Mouse (Mus musculus) heart, embryonic 13.5 days (tissue): ENCODE data around the gene Csmd2. TPM values are rescaled to one million over a fixed set of nuclear protein-coding genes. Genes with fewer than 3 reads are reported as not detected.

ENCODE experiments used
- ATAC-seq: fragments of 200-750 bp; cut with Nextera tagmentation; 2 replicates; pipeline ENCODE4 v1.8.0; 2017; ENCODE audit warnings: moderate TSS enrichment; ENCODE audit not compliant: insufficient number of reproducible peaks, low FRiP score, low TSS enrichment; ENCODE audit errors: extremely low read depth
- H3K27ac ChIP-seq: fragments of 300-500 bp; sonication (generic); replicated peaks from 2 replicates; pipeline ENCODE4 v1.5.1; 2015; ENCODE audit warnings: moderate library complexity, mild to moderate bottlenecking, inconsistent platforms
- H3K27me3 ChIP-seq: fragments of 300-500 bp; sonication (generic); replicated peaks from 2 replicates; pipeline ENCODE4 v1.6.1; 2015; ENCODE audit warnings: mild to moderate bottlenecking, inconsistent platforms
- H3K36me3 ChIP-seq: fragments of 300-500 bp; sonication (generic); 2 replicates; pipeline ENCODE4 v1.6.1; 2015; ENCODE audit warnings: mild to moderate bottlenecking, inconsistent platforms
- H3K4me1 ChIP-seq: fragments of 300-500 bp; sonication (generic); 2 replicates; pipeline ENCODE4 v1.6.1; 2015; ENCODE audit warnings: inconsistent platforms
- H3K4me2 ChIP-seq: fragments of 300-500 bp; sonication (generic); 2 replicates; pipeline ENCODE4 v1.6.1; 2015; ENCODE audit warnings: inconsistent platforms, mild to moderate bottlenecking, moderate library complexity
- H3K4me3 ChIP-seq: fragments of 300-500 bp; sonication (generic); 2 replicates; pipeline ENCODE4 v1.5.1; 2015; ENCODE audit warnings: moderate library complexity, mild to moderate bottlenecking, inconsistent platforms
- H3K9ac ChIP-seq: fragments of 300-500 bp; sonication (generic); 2 replicates; pipeline ENCODE4 v1.6.1; 2015; ENCODE audit warnings: inconsistent platforms, mild to moderate bottlenecking, moderate library complexity
- H3K9me3 ChIP-seq: fragments of 300-500 bp; sonication (generic); 2 replicates; pipeline ENCODE4 v1.6.1; 2016; ENCODE audit warnings: inconsistent platforms
- WGBS: fragments of 180-500 bp; shearing (Covaris S2); methylation state at CpG from one replicate; pipeline ENCODE4 v1.1.7; 2015; ENCODE audit warnings: mixed read lengths; 5-methylcytosine and 5-hydroxymethylcytosine counted together
- polyA plus RNA-seq: library from polyadenylated mRNA; unstranded; fragments of >200 nt; fragmentation: Nextera tagmentation; extraction: Ambion mirVana; gene quantifications from 2 replicates; pipeline ENCODE4 v1.2.1, GENCODE M21; 2015

Gene Csmd2
- 0.01 TPM in 1 of 2 replicates, not detected in the other for polyA plus RNA-seq

DNA sequence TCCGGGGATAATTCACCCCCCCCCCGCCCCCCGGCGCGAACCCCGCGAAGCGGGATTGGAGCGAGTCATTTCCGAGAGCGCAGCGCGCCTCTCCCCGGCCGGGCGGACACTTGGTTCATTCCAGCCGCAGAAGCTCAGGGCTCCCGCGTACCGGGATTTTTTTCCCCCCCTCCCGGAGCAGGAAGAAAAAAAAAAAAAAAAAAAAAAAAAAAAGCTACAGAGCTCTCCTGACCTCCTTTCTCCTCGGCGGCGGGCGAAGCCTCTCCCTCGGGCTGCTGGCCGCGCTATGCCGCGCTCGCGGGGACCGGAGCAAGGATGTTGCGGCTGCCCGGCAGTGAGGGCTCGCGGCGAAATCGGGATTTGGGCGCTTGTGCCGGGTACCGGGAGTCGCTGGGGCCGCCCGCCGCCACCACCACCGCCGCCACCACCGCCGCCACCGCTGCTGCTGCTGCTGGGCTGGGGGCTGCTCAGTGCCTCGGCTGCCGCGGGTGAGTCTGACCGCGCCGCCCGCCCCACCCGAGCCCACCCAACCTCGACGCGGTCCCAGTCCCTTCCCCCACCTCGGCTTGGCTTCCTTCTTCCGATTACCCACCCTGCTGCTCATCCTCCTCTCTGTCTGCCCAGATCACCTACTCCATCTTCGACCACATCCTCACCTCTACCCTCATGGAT, at the start of gene Csmd2:
Csmd2 (plus strand) TSS at position 74 of the 672 bp plus-strand sequence.
- Histone ChIP-seq H3K9me3 (no peaks in the 10 kb centered on the region), H3K4me2 (peak within 1 kb of the TSS; percentile 75), H3K9ac (no peak within 1 kb of the TSS), H3K4me1 (peaks cover 8% of the 10 kb centered on the region; the same call in 1 of the 2 replicates), H3K36me3 (no peaks in the 10 kb centered on the region), H3K27me3 (peaks cover 88% of the 10 kb centered on the region), H3K4me3 (peak within 1 kb of the TSS; percentile 49), H3K27ac (no peak within 1 kb of the TSS)
- WGBS: under 1% methylated on average over 52 of the region's 65 CpGs
- ATAC-seq: no peak

DNA sequence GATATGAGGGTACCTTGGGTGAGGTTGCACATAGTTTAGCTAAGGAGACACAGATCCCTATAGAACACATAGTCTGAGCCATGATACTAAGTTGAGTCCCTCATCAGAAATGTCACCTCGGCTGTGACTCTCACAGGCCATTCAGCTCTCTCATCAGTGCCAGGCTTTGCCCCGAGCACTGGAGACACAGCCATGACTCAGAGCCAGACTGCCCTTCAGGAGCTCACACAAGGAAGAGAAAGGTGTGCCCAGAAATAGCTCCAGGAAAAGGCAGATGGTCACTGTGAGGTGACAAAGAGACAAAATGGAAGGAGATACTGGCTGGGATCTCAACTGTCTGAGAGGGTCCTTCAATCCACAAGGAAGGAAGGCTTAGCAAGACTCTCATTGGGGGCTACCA, 40.0 kb upstream of the Csmd2 start:
- Histone ChIP-seq H3K4me2 (no peak overlapping the region), H3K27me3 (no peaks in the 10 kb centered on the region), H3K4me3 (no peak overlapping the region), H3K4me1 (peaks cover 2% of the 10 kb centered on the region; the same call in 1 of the 2 replicates), H3K9me3 (no peaks in the 10 kb centered on the region), H3K36me3 (no peaks in the 10 kb centered on the region), H3K9ac (no peak overlapping the region), H3K27ac (no peak overlapping the region)
- 62% methylated on average over 2 of the region's 2 CpGs for WGBS
- ATAC-seq: no peak

DNA sequence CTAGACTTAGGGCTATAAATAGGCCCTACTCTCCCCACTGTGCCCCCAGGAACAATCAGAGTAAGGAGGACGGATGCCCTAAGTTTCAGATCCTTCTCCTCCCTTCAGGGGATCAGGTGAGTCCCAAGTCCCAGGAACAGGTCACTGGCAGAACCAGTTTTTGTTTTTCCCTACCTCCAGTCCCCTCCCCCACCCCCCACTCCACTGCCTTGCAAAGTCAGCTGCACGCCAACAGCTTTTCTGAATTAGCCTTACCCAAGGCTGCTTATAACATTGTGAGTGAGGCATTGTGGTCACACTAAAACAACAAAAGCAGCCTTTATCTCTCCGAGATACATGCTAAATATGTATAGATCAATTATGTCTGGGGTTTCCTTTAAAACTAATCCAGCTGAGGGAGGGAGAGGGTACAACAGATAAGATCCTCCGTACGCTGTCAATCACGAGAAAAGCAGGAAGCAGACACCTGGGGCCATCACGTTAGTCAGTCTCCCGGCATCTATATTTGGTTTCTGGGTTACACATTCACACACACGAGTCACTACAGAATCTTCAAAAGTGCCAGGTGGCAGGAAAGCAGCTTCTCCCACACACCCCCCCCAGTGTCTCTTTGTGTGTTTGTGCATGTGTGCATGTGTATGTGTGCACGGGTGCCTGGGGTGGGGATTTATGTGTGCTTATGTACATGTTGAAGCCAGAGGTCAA, 34.5 kb upstream of the Csmd2 start:
- Histone ChIP-seq H3K4me1 (peaks cover 5% of the 10 kb centered on the region; the same call in 1 of the 2 replicates), H3K27ac (no peak overlapping the region), H3K4me3 (no peak overlapping the region), H3K9ac (no peak overlapping the region), H3K27me3 (no peaks in the 10 kb centered on the region), H3K9me3 (peaks cover 2% of the 10 kb centered on the region; the same call in 1 of the 2 replicates), H3K4me2 (no peak overlapping the region), H3K36me3 (no peaks in the 10 kb centered on the region)
- 34% methylated on average over 10 of the region's 10 CpGs for WGBS
- no peak for ATAC-seq

DNA sequence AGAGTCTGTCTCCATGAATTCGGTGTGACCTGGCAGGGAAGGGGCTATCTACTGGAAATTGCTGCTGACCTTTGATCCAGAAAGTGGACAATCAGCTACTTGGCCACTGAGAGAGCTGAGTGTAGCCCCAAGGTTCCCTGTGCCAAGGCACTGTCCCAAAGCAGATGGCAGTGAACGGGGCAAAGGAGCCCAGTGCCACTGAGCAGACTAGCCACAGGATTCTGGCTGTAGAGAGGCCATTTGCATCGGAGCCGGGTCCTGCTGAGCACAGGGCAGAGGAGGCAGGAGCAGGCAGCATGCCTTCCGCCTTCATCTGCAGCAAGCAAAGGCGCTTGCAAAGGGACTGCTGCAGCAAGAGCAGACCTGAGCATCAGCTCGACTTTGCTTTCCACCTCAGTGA, 18.6 kb upstream of the Csmd2 start:
- ATAC-seq: no peak
- H3K27me3 ChIP-seq: peaks cover 75% of the 10 kb centered on the region
- H3K4me3 ChIP-seq: no peak overlapping the region
- no peaks in the 10 kb centered on the region for H3K36me3 ChIP-seq
- H3K9ac ChIP-seq: no peak overlapping the region
- no peaks in the 10 kb centered on the region for H3K9me3 ChIP-seq
- WGBS: 6% methylated on average over 7 of the region's 7 CpGs
- H3K4me1 ChIP-seq: no peaks in the 10 kb centered on the region
- H3K4me2 ChIP-seq: no peak overlapping the region
- no peak overlapping the region for H3K27ac ChIP-seq

DNA sequence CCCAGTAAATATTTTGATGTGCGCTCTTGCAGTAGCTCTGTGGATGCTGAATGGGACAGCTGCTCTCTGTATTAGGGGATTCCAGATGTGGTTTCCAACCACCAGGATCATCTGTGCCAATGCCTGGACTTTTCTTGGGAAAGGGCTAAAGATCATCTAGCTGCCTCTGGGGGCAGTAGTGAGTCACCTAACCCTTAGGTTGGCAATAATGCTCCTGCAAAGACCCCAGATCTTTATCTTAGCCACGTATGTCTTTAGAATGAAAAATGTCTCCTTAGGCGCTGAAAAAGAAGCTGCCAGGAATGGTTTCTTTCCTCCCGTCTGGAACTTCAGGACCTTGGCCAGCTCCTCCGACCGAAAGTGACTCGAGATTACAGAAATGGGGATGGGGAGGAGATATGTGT, 17.6 kb upstream of the Csmd2 start:
- no peak overlapping the region for H3K4me3 ChIP-seq
- peaks cover 77% of the 10 kb centered on the region for H3K27me3 ChIP-seq
- H3K4me2 ChIP-seq: no peak overlapping the region
- ATAC-seq: no peak
- no peaks in the 10 kb centered on the region for H3K9me3 ChIP-seq
- no peaks in the 10 kb centered on the region for H3K4me1 ChIP-seq
- no peak overlapping the region for H3K9ac ChIP-seq
- H3K36me3 ChIP-seq: no peaks in the 10 kb centered on the region
- 3% methylated on average over 7 of the region's 7 CpGs for WGBS
- no peak overlapping the region for H3K27ac ChIP-seq

DNA sequence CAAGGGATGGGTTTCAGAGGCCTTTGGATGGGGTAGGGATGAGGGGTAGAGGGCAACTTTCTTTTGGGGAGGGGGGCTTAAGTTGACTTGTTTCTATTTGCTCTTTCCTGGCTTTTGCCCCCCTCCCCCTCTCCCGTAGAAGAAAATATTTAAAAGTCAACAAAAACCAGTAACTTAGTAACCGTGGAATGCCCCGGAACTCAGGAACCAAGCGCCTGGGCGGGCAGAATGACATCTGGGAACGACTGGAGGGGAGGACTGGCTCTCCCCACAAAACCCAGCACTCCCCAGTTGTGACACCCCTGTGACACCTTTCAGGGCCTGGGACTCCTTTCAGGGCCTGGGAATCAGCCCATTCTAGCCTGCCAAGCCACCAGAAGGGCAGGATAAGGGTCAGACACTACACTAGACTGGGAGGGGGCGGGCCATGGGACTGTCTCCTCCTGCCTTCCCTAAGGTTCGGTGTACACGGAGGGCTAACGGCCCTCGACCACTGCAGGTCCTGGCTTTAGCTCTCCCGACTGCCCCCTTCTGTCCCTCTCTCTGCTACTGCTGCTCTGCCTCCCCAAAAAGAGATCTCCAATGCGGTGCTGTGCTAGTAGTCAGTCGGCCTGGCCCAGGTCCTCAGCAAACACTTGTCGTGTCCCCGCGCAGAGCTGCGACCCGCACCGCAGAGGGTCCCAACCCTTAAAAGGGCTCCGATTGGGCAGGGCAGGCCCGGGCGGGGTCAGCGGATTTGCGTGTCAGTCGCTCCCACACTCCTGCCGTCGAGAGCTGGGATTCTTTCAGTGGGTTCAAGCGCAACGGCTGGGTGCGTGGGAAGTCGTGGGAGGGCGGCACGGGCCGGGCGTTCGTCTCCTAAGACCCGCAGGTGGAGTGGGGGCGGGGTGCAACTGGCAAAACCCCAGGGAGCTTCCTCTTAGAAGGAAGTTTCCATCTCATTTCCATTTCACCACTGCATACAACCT, 16.5 kb upstream of the Csmd2 start, which contains the start of gene CK137956:
CK137956 (minus strand) TSS at position 51 of the 968 bp plus-strand sequence.
- Histone ChIP-seq H3K9ac (no peak within 1 kb of the TSS), H3K27me3 (peaks cover 75% of the 10 kb centered on the region), H3K27ac (no peak within 1 kb of the TSS), H3K4me3 (no peak within 1 kb of the TSS), H3K36me3 (no peaks in the 10 kb centered on the region), H3K4me1 (no peaks in the 10 kb centered on the region), H3K9me3 (no peaks in the 10 kb centered on the region), H3K4me2 (no peak within 1 kb of the TSS)
- no peak for ATAC-seq
- 5% methylated on average over 39 of the region's 39 CpGs for WGBS

DNA sequence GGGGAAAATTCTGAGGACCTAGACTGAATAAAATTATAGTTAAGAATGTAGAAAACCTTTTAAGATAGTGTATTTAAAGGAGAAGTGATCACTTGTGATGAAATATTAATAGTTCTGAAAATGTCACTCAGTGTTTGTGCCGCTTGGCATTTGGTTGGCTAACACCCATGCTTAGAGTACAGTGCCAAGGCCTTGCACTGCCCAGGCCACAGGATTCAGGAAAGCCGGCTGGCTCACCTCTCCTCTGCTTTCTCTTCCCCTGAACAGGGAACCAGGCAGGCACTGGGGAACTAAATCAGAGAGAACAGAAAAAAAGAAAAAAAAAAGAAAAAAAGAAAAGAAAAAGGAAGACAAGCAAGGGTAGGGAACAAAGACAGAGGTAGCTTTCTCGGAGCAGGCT, 14.7 kb upstream of the Csmd2 start:
- 70% methylated on average over 3 of the region's 3 CpGs for WGBS
- ATAC-seq: no peak
- no peak overlapping the region for H3K27ac ChIP-seq

DNA sequence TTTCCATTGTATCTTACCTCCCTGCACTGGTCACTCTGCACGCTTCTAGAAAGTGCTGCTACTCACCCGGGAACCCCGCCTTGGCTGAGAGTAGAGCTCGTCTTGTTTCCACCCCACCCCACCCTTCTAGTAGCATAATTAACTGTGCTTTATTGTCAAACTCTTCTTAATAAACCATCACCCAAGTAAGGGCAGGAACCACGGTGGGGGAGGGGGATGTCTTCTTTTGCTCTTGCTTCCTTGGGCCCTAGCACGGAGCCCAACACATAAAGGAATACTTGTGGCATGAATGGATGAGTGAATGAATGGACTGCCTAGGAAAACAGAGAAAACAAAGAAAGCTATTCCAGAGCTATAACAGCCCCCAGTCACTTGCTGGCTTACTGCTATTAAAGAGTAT, 6.5 kb upstream of the Csmd2 start:
- Histone ChIP-seq H3K36me3 (no peaks in the 10 kb centered on the region), H3K4me2 (no peak overlapping the region), H3K9me3 (no peaks in the 10 kb centered on the region), H3K4me3 (no peak overlapping the region), H3K27ac (no peak overlapping the region), H3K4me1 (no peaks in the 10 kb centered on the region), H3K27me3 (peaks cover 42% of the 10 kb centered on the region), H3K9ac (no peak overlapping the region)
- no peak for ATAC-seq
- WGBS: 75% methylated on average over 6 of the region's 6 CpGs

More for the DNA sequence above, 14.7 kb upstream of the Csmd2 start:
- Histone ChIP-seq H3K4me3 (no peak overlapping the region), H3K9me3 (no peaks in the 10 kb centered on the region), H3K27me3 (peaks cover 63% of the 10 kb centered on the region), H3K9ac (no peak overlapping the region), H3K4me2 (no peak overlapping the region), H3K36me3 (no peaks in the 10 kb centered on the region), H3K4me1 (no peaks in the 10 kb centered on the region)

DNA sequence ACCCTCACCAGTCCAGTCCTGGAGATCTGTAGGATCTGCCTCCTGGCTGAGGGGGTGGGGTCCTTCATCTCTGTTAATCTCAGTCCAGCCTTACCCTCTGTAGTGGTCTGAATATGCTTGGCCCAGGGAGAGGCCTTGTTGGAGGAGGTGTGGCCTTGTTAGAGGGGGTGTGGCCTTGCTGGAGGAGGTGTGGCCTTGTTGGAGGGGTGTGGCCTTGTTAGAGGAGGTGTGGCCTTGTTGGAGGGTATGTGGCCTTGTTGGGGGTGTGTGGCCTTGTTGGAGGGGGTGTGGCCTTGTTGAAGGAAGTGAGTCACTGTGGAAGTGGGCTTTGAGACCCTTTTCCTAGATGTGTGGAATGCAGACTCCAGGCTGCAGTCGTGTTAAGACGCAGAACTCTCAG, 3.2 kb upstream of the Csmd2 start:
- Histone ChIP-seq H3K27ac (no peak overlapping the region), H3K36me3 (no peaks in the 10 kb centered on the region), H3K4me3 (no peak overlapping the region), H3K9ac (no peak overlapping the region), H3K9me3 (no peaks in the 10 kb centered on the region), H3K4me1 (peaks cover 8% of the 10 kb centered on the region; the same call in 1 of the 2 replicates), H3K4me2 (no peak overlapping the region), H3K27me3 (peaks cover 70% of the 10 kb centered on the region)
- peak; percentile 19; the same call in 1 of the 2 replicates for ATAC-seq
- 60% methylated on average over 2 of the region's 2 CpGs for WGBS

DNA sequence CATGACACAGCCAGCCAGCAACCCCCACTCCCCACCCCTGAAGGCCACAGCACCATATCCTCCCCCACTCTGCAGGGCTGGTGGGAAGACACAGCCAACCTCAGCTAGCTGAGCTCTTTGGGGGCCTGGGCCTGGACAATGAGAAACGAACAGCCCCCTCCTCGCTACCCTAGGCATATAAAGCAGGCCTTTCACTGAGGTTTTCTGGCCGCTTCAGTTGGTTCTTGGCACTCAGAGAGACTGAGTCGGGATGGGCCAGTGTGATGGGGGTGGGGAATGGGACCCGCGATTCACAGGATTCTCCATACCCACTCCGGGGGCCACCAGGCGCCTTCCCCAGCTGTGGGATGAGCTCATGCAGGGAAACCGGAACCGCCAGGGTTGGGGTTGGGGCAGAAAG, 1.8 kb upstream of the Csmd2 start:
- peaks cover 8% of the 10 kb centered on the region; the same call in 1 of the 2 replicates for H3K4me1 ChIP-seq
- no peak overlapping the region for H3K4me3 ChIP-seq
- H3K9me3 ChIP-seq: no peaks in the 10 kb centered on the region
- ATAC-seq: no peak
- no peak overlapping the region for H3K4me2 ChIP-seq
- H3K27ac ChIP-seq: no peak overlapping the region
- WGBS: 17% methylated on average over 10 of the region's 10 CpGs
- peaks cover 78% of the 10 kb centered on the region for H3K27me3 ChIP-seq
- no peaks in the 10 kb centered on the region for H3K36me3 ChIP-seq
- no peak overlapping the region for H3K9ac ChIP-seq
